Mouse (Mus musculus) limb, embryonic 11.5 days (tissue): ENCODE measurements around the gene Zfp575. TPM values are rescaled to one million over a fixed set of nuclear protein-coding genes. Genes with fewer than 3 reads are reported as not detected.
A peak's percentile ranks its signal among the peaks of the same experiment; 100 is the strongest.

Experiments
- ATAC-seq: fragments of 200-750 bp; cut with Nextera tagmentation; 2 replicates; pipeline ENCODE4 v1.8.0; 2017; ENCODE audit warnings: low read depth; ENCODE audit not compliant: insufficient number of reproducible peaks, low FRiP score, low TSS enrichment
- DNase-seq: peaks from one replicate; pipeline ENCODE4 v3.0.0-alpha.2; 2015; ENCODE audit warnings: low spot score
- H3K27ac ChIP-seq: fragments of 300-500 bp; sonication (generic); replicated peaks from 2 replicates; pipeline ENCODE4 v1.5.1; 2014; ENCODE audit warnings: low read depth, mild to moderate bottlenecking, low read length
- H3K27me3 ChIP-seq: fragments of 300-500 bp; sonication (generic); 2 replicates; pipeline ENCODE4 v1.6.1; 2014; ENCODE audit warnings: mild to moderate bottlenecking, low read length, mixed read lengths; ENCODE audit not compliant: control insufficient read depth, insufficient read depth
- H3K36me3 ChIP-seq: fragments of 300-500 bp; sonication (generic); 2 replicates; pipeline ENCODE4 v1.6.1; 2014; ENCODE audit warnings: mild to moderate bottlenecking, low read length, moderate library complexity, mixed read lengths; ENCODE audit not compliant: control insufficient read depth, insufficient read depth
- H3K4me1 ChIP-seq: fragments of 300-500 bp; sonication (generic); 2 replicates; pipeline ENCODE4 v1.6.1; 2014; ENCODE audit warnings: low read length, mixed read lengths; ENCODE audit not compliant: control insufficient read depth, insufficient read depth
- H3K4me2 ChIP-seq: fragments of 300-500 bp; sonication (generic); 2 replicates; pipeline ENCODE4 v1.6.1; 2014; ENCODE audit warnings: low read depth, mild to moderate bottlenecking, moderate library complexity; ENCODE audit not compliant: severe bottlenecking
- H3K4me3 ChIP-seq: fragments of 300-500 bp; sonication (generic); 2 replicates; pipeline ENCODE4 v1.5.1; 2014; ENCODE audit warnings: low read depth, low read length
- H3K9ac ChIP-seq: fragments of 300-500 bp; sonication (generic); 2 replicates; pipeline ENCODE4 v1.6.1; 2014; ENCODE audit warnings: mild to moderate bottlenecking, low read length
- H3K9me3 ChIP-seq: fragments of 300-500 bp; sonication (generic); 2 replicates; pipeline ENCODE4 v1.6.1; 2016; ENCODE audit warnings: low read length; ENCODE audit not compliant: control insufficient read depth
- WGBS: fragments of 180-500 bp; shearing (Covaris S2); extraction: QIAGEN DNeasy Blood & Tissue Kit; methylation state at CpG from one replicate; pipeline ENCODE4 v1.1.7; 2014; 5-methylcytosine and 5-hydroxymethylcytosine counted together
- polyA plus RNA-seq: library from polyadenylated mRNA; unstranded; fragments of >200 nt; fragmentation: Nextera tagmentation; extraction: Ambion mirVana; gene quantifications from 2 replicates; pipeline ENCODE4 v1.2.1, GENCODE M21; 2014

Gene Zfp575
- polyA plus RNA-seq, 1 experiment from 2014 or later, result 2.3 TPM

GRCm38 (mm10) chr7:24585995-24586394 lies 1.4 kb downstream of the Zfp575 start:
- 43% methylated on average over 16 of the region's 16 CpGs for WGBS
- peak; percentile 60 for ATAC-seq

GRCm38 (mm10) chr7:24584876-24585275 lies 2.6 kb downstream of the Zfp575 start:
- DNase-seq (no peak), ATAC-seq (no peak)
- Histone ChIP-seq H3K4me1 (peaks cover 3% of the 10 kb centered on the region; the same call in 1 of the 2 replicates), H3K9ac (no peak overlapping the region), H3K9me3 (no peaks in the 10 kb centered on the region), H3K4me2 (no peak overlapping the region), H3K27me3 (peaks cover 24% of the 10 kb centered on the region), H3K4me3 (no peak overlapping the region), H3K27ac (no peak overlapping the region), H3K36me3 (no peaks in the 10 kb centered on the region)
- 89% methylated on average over 6 of the region's 6 CpGs for WGBS

More at GRCm38 (mm10) chr7:24585995-24586394, 1.4 kb downstream of the Zfp575 start:
- H3K9ac ChIP-seq, result no peak overlapping the region
- peaks cover 3% of the 10 kb centered on the region; the same call in 1 of the 2 replicates for H3K4me1 ChIP-seq
- no peak overlapping the region for H3K27ac ChIP-seq
- no peak overlapping the region for H3K4me3 ChIP-seq
- no peak overlapping the region for H3K4me2 ChIP-seq
- peaks cover 24% of the 10 kb centered on the region for H3K27me3 ChIP-seq
- no peaks in the 10 kb centered on the region for H3K36me3 ChIP-seq
- DNase-seq, result no peak
- no peaks in the 10 kb centered on the region for H3K9me3 ChIP-seq

- 93% methylated on average over 10 of the region's 10 CpGs for WGBS
- Histone ChIP-seq H3K27me3 (no peaks in the 10 kb centered on the region), H3K9me3 (no peaks in the 10 kb centered on the region), H3K9ac (no peak overlapping the region), H3K36me3 (peaks cover 2% of the 10 kb centered on the region; the same call in 1 of the 2 replicates), H3K4me1 (no peaks in the 10 kb centered on the region), H3K27ac (no peak overlapping the region), H3K4me2 (no peak overlapping the region), H3K4me3 (no peak overlapping the region)
- DNase-seq (no peak), ATAC-seq (no peak)
These were observed 9.6 kb downstream of the Zfp575 start for GRCm38 (mm10) chr7:24577811-24578210.

GRCm38 (mm10) chr7:24574224-24574796 lies 13.1 kb downstream of the Zfp575 start:
- H3K27ac ChIP-seq, result no peak overlapping the region
- H3K4me1 ChIP-seq, result no peaks in the 10 kb centered on the region
- H3K4me2 ChIP-seq, result no peak overlapping the region
- peaks cover 16% of the 10 kb centered on the region for H3K36me3 ChIP-seq
- ATAC-seq, result no peak
- no peak overlapping the region for H3K9ac ChIP-seq
- H3K4me3 ChIP-seq, result no peak overlapping the region
- H3K9me3 ChIP-seq, result no peaks in the 10 kb centered on the region
- DNase-seq, result no peak
- WGBS, result 66% methylated on average over 12 of the region's 12 CpGs
- H3K27me3 ChIP-seq, result no peaks in the 10 kb centered on the region

- Histone ChIP-seq H3K4me3 (no peak overlapping the region), H3K4me2 (no peak overlapping the region), H3K4me1 (no peaks in the 10 kb centered on the region), H3K27me3 (no peaks in the 10 kb centered on the region), H3K27ac (no peak overlapping the region), H3K9ac (no peak overlapping the region), H3K36me3 (peaks cover 23% of the 10 kb centered on the region), H3K9me3 (no peaks in the 10 kb centered on the region)
- ATAC-seq (no peak), DNase-seq (no peak)
- 56% methylated on average over 5 of the region's 5 CpGs for WGBS
These were observed 15.0 kb downstream of the Zfp575 start for GRCm38 (mm10) chr7:24572455-24572854.

- Histone ChIP-seq H3K4me3 (no peak overlapping the region), H3K27ac (no peak overlapping the region), H3K27me3 (no peaks in the 10 kb centered on the region), H3K4me2 (no peak overlapping the region), H3K4me1 (no peaks in the 10 kb centered on the region), H3K9me3 (no peaks in the 10 kb centered on the region), H3K9ac (no peak overlapping the region), H3K36me3 (peaks cover 30% of the 10 kb centered on the region)
- ATAC-seq (no peak), DNase-seq (no peak)
- 85% methylated on average over 4 of the region's 4 CpGs for WGBS
These were observed 16.4 kb downstream of the Zfp575 start for GRCm38 (mm10) chr7:24571071-24571470.

GRCm38 (mm10) chr7:24568512-24568911 lies 18.9 kb downstream of the Zfp575 start:
- WGBS, result 85% methylated on average over 4 of the region's 4 CpGs
- DNase-seq (no peak), ATAC-seq (no peak)
- H3K4me1 ChIP-seq, result no peaks in the 10 kb centered on the region
- H3K4me2 ChIP-seq, result no peak overlapping the region
- peaks cover 33% of the 10 kb centered on the region for H3K36me3 ChIP-seq
- H3K9ac ChIP-seq, result no peak overlapping the region
- no peak overlapping the region for H3K4me3 ChIP-seq
- no peaks in the 10 kb centered on the region for H3K9me3 ChIP-seq
- no peak overlapping the region for H3K27ac ChIP-seq
- no peaks in the 10 kb centered on the region for H3K27me3 ChIP-seq

- Histone ChIP-seq H3K27ac (no peak overlapping the region), H3K36me3 (peaks cover 23% of the 10 kb centered on the region), H3K27me3 (no peaks in the 10 kb centered on the region), H3K4me3 (no peak overlapping the region), H3K4me1 (no peaks in the 10 kb centered on the region), H3K4me2 (no peak overlapping the region), H3K9ac (no peak overlapping the region), H3K9me3 (no peaks in the 10 kb centered on the region)
- ATAC-seq, result no peak
- WGBS, result 95% methylated on average over 9 of the region's 9 CpGs
- DNase-seq, result no peak
These were observed 21.2 kb downstream of the Zfp575 start for GRCm38 (mm10) chr7:24566206-24566605.

- Histone ChIP-seq H3K4me2 (no peak overlapping the region), H3K4me3 (no peak overlapping the region), H3K9ac (no peak overlapping the region), H3K36me3 (peaks cover 22% of the 10 kb centered on the region), H3K27ac (no peak overlapping the region), H3K27me3 (no peaks in the 10 kb centered on the region), H3K9me3 (no peaks in the 10 kb centered on the region), H3K4me1 (no peaks in the 10 kb centered on the region)
- DNase-seq (no peak), ATAC-seq (no peak)
- WGBS, result 95% methylated on average over 11 of the region's 11 CpGs
These were observed 21.8 kb downstream of the Zfp575 start for GRCm38 (mm10) chr7:24565627-24566026.
